Mouse (Mus musculus) liver, embryonic 16.5 days (tissue): ENCODE measurements around the gene Trip4. TPM values are rescaled to one million over a fixed set of nuclear protein-coding genes. Genes with fewer than 3 reads are reported as not detected.

Experiments used
- ATAC-seq: fragments of 200-750 bp; cut with Nextera tagmentation; 2 replicates; pipeline ENCODE4 v1.8.0; 2017; ENCODE audit warnings: low read depth, mild to moderate bottlenecking, moderate number of reproducible peaks, moderate library complexity
- H3K27ac ChIP-seq: fragments of 300-500 bp; sonication (generic); 2 replicates; pipeline ENCODE4 v1.5.1; 2014; ENCODE audit warnings: mild to moderate bottlenecking, low read length
- H3K27me3 ChIP-seq: fragments of 300-500 bp; sonication (generic); 2 replicates; pipeline ENCODE4 v1.6.1; 2014; ENCODE audit warnings: low read depth, low read length, mixed read lengths; ENCODE audit not compliant: control insufficient read depth, insufficient read depth
- H3K36me3 ChIP-seq: fragments of 300-500 bp; sonication (generic); 2 replicates; pipeline ENCODE4 v1.6.1; 2014; ENCODE audit warnings: mild to moderate bottlenecking; ENCODE audit not compliant: control insufficient read depth, insufficient read depth
- H3K4me1 ChIP-seq: fragments of 300-500 bp; sonication (generic); 2 replicates; pipeline ENCODE4 v1.6.1; 2014; ENCODE audit warnings: low read depth, low read length, mixed read lengths; ENCODE audit not compliant: control insufficient read depth
- H3K4me2 ChIP-seq: fragments of 300-500 bp; sonication (generic); 2 replicates; pipeline ENCODE4 v1.6.1; 2014; ENCODE audit warnings: low read depth, low read length, mixed read lengths
- H3K4me3 ChIP-seq: fragments of 300-500 bp; sonication (generic); 2 replicates; pipeline ENCODE4 v1.5.1; 2014; ENCODE audit warnings: low read depth, mild to moderate bottlenecking, low read length
- H3K9ac ChIP-seq: fragments of 300-500 bp; sonication (generic); 2 replicates; pipeline ENCODE4 v1.6.1; 2014; ENCODE audit warnings: low read depth, low read length
- H3K9me3 ChIP-seq: fragments of 300-500 bp; sonication (generic); replicated peaks from 2 replicates; pipeline ENCODE4 v1.6.1; 2016; ENCODE audit warnings: low read length; ENCODE audit not compliant: control insufficient read depth
- WGBS: fragments of 180-500 bp; shearing (Covaris S2); extraction: QIAGEN DNeasy Blood & Tissue Kit; methylation state at CpG from one replicate; pipeline ENCODE4 v1.1.7; 2014; ENCODE audit not compliant: insufficient replicate concordance; 5-methylcytosine and 5-hydroxymethylcytosine counted together
- polyA plus RNA-seq: library from polyadenylated mRNA; unstranded; fragments of >200 nt; fragmentation: Nextera tagmentation; extraction: Ambion mirVana; gene quantifications from 2 replicates; pipeline ENCODE4 v1.2.1, GENCODE M21; 2015

Trip4 gene
- polyA plus RNA-seq, 1 experiment from 2014 or later, result 9.8 TPM

DNA sequence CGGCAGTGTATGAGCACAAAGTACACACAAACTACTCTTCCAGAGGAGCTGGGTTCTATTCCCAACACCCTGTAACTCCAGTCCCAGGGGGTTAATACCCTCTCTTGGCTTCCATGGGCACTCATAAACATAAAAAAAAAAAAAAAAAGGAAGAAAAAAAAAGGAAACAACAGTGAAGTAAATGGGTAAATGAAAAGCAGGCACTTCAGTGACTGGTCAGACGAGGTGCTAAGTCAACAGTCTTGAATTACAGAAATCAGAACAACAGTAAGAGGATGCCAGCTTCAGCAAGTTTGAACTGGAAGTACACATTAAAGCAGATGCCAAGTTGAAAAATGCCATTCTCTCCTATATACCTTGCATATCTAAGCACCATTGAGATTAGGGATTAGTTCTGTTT, 88.3 kb downstream of the Trip4 start:
- peaks cover 26% of the 10 kb centered on the region for H3K4me1 ChIP-seq
- ATAC-seq, result no peak
- no peaks in the 10 kb centered on the region for H3K27me3 ChIP-seq
- no peak overlapping the region for H3K4me3 ChIP-seq
- H3K27ac ChIP-seq, result no peak overlapping the region
- H3K9ac ChIP-seq, result no peak overlapping the region
- H3K4me2 ChIP-seq, result no peak overlapping the region
- WGBS, result 68% methylated on average over 2 of the region's 2 CpGs
- H3K36me3 ChIP-seq, result no peaks in the 10 kb centered on the region
- H3K9me3 ChIP-seq, result no peaks in the 10 kb centered on the region

DNA sequence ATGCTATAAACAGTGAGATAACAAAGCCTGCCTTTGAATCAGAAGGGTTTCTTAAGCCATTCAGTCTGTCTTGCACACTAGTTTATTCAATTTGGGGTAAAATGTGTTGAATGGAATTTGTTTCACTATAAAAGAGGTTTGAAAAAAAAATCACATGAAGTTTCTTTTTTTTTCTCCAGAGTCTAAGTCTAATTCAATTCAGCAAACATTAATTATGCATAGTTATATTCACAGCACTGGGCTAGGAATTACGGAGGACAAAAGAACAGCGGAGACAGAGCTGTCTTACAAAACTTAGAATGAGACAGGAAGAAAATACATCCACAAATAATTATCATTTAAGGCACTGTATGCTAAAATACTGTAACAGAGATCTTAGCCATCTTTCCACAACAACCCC, 90.2 kb downstream of the Trip4 start:
- Histone ChIP-seq H3K4me1 (peaks cover 14% of the 10 kb centered on the region), H3K27me3 (no peaks in the 10 kb centered on the region), H3K4me3 (no peak overlapping the region), H3K36me3 (no peaks in the 10 kb centered on the region; the same call in 1 of the 2 replicates), H3K27ac (no peak overlapping the region), H3K9ac (no peak overlapping the region), H3K9me3 (no peaks in the 10 kb centered on the region), H3K4me2 (no peak overlapping the region)
- 83% methylated on average over 2 of the region's 2 CpGs for WGBS
- no peak for ATAC-seq

- Histone ChIP-seq H3K9me3 (no peaks in the 10 kb centered on the region), H3K4me1 (peaks cover 12% of the 10 kb centered on the region), H3K27me3 (no peaks in the 10 kb centered on the region), H3K4me3 (no peak overlapping the region), H3K36me3 (no peaks in the 10 kb centered on the region; the same call in 1 of the 2 replicates), H3K27ac (no peak overlapping the region), H3K9ac (no peak overlapping the region), H3K4me2 (no peak overlapping the region)
- WGBS, result 53% methylated on average over 2 of the region's 2 CpGs
- no peak for ATAC-seq
Measured at GRCm38 (mm10) chr9:65812841-65813240, 95.8 kb downstream of the Trip4 start.

- no peak overlapping the region for H3K9ac ChIP-seq
- H3K9me3 ChIP-seq, result no peaks in the 10 kb centered on the region
- H3K4me1 ChIP-seq, result peaks cover 12% of the 10 kb centered on the region
- H3K27ac ChIP-seq, result no peak overlapping the region
- H3K4me3 ChIP-seq, result no peak overlapping the region
- H3K27me3 ChIP-seq, result no peaks in the 10 kb centered on the region
- WGBS, result 39% methylated on average over 1 of the region's 1 CpGs
- H3K36me3 ChIP-seq, result no peaks in the 10 kb centered on the region; the same call in 1 of the 2 replicates
- ATAC-seq, result no peak
- H3K4me2 ChIP-seq, result no peak overlapping the region
Measured at GRCm38 (mm10) chr9:65811784-65812183, 96.8 kb downstream of the Trip4 start.

- H3K4me2 ChIP-seq, result no peak overlapping the region
- no peak for ATAC-seq
- no peaks in the 10 kb centered on the region for H3K36me3 ChIP-seq
- no peak overlapping the region for H3K27ac ChIP-seq
- no peak overlapping the region for H3K9ac ChIP-seq
- H3K9me3 ChIP-seq, result no peaks in the 10 kb centered on the region
- peaks cover under 1% of the 10 kb centered on the region for H3K4me1 ChIP-seq
- H3K27me3 ChIP-seq, result no peaks in the 10 kb centered on the region
- WGBS, result 71% methylated on average over 1 of the region's 1 CpGs
- no peak overlapping the region for H3K4me3 ChIP-seq
Measured at GRCm38 (mm10) chr9:65807818-65808217, 100.8 kb downstream of the Trip4 start.

GRCm38 (mm10) chr9:65807251-65807650, 101.3 kb downstream of the Trip4 start:
- no peak overlapping the region for H3K27ac ChIP-seq
- no peaks in the 10 kb centered on the region for H3K9me3 ChIP-seq
- WGBS, result 66% methylated on average over 5 of the region's 5 CpGs
- H3K4me3 ChIP-seq, result no peak overlapping the region
- no peaks in the 10 kb centered on the region; the same call in none of the 2 replicates for H3K4me1 ChIP-seq
- H3K4me2 ChIP-seq, result no peak overlapping the region
- no peak for ATAC-seq
- H3K9ac ChIP-seq, result no peak overlapping the region
- no peaks in the 10 kb centered on the region for H3K36me3 ChIP-seq
- no peaks in the 10 kb centered on the region for H3K27me3 ChIP-seq

- H3K27me3 ChIP-seq, result no peaks in the 10 kb centered on the region
- H3K27ac ChIP-seq, result no peak overlapping the region
- no peak for ATAC-seq
- H3K4me3 ChIP-seq, result no peak overlapping the region
- no peak overlapping the region for H3K4me2 ChIP-seq
- WGBS, result 76% methylated on average over 4 of the region's 4 CpGs
- H3K36me3 ChIP-seq, result no peaks in the 10 kb centered on the region
- H3K9ac ChIP-seq, result no peak overlapping the region
- no peaks in the 10 kb centered on the region; the same call in none of the 2 replicates for H3K4me1 ChIP-seq
- H3K9me3 ChIP-seq, result no peaks in the 10 kb centered on the region
Measured at GRCm38 (mm10) chr9:65799770-65800169, 108.8 kb downstream of the Trip4 start.

GRCm38 (mm10) chr9:65795651-65796050, 112.9 kb downstream of the Trip4 start:
- WGBS, result 52% methylated on average over 2 of the region's 2 CpGs
- H3K27ac ChIP-seq, result no peak overlapping the region
- no peaks in the 10 kb centered on the region for H3K27me3 ChIP-seq
- no peak for ATAC-seq
- no peak overlapping the region for H3K4me3 ChIP-seq
- H3K9ac ChIP-seq, result no peak overlapping the region
- no peaks in the 10 kb centered on the region for H3K36me3 ChIP-seq
- H3K4me1 ChIP-seq, result peaks cover 7% of the 10 kb centered on the region
- H3K4me2 ChIP-seq, result no peak overlapping the region
- H3K9me3 ChIP-seq, result no peaks in the 10 kb centered on the region

- H3K9me3 ChIP-seq, result no peaks in the 10 kb centered on the region
- no peak overlapping the region for H3K27ac ChIP-seq
- no peak overlapping the region for H3K4me2 ChIP-seq
- H3K4me1 ChIP-seq, result peaks cover 7% of the 10 kb centered on the region
- ATAC-seq, result no peak
- H3K36me3 ChIP-seq, result no peaks in the 10 kb centered on the region
- H3K9ac ChIP-seq, result no peak overlapping the region
- H3K27me3 ChIP-seq, result no peaks in the 10 kb centered on the region
- H3K4me3 ChIP-seq, result no peak overlapping the region
- WGBS, result 88% methylated on average over 7 of the region's 7 CpGs
Measured at GRCm38 (mm10) chr9:65794313-65794712, 114.3 kb downstream of the Trip4 start.
